Mouse (Mus musculus) left cerebral cortex, postnatal 14 days (tissue): ENCODE measurements around the gene Usp39. TPM values are rescaled to one million over a fixed set of nuclear protein-coding genes. Genes with fewer than 3 reads are reported as not detected.

Experiments used
- DNase-seq, 2 experiments: peaks; one replicate each; pipeline ENCODE4 v3.0.0; 2021 to 2022; ENCODE audit warnings: low spot score in 2 of 2, mixed read lengths in 1 of 2
- intact Hi-C: fragments of 180-260 bp; cut with DNase I; formaldehyde crosslinking; loops from one replicate; pipeline ENCODE4 v1.15.1; 2025
- total RNA-seq, 2 experiments: library from RNA; stranded (reverse); gene quantifications; 2 replicates each; pipeline ENCODE4 v1.2.3; 2021

Gene Usp39
- total RNA-seq, 2 experiments from 2014 or later, result 34.3 to 34.9 TPM

DNA sequence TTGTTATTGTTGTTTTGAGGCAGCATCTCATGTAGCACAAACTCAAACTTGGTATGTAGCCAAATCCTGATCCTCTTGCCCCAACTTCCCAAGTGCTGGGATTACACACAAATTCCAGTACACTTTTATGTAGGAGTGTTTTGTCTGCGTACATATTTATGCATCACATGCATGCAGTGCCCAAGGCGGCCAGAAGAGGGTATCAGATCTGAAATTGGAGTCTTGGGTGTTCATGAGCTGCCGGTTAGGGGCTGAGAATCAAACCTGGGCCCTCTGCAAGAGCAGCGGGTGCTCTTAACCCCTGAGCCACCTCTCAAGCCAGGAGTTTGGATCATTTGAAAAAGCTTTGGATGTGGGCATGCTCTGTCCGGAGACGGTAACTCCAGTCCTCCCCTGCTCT lies 68.8 kb downstream of the Usp39 start:
- intact Hi-C loops, result no loop called here
- DNase-seq, result no peak

DNA sequence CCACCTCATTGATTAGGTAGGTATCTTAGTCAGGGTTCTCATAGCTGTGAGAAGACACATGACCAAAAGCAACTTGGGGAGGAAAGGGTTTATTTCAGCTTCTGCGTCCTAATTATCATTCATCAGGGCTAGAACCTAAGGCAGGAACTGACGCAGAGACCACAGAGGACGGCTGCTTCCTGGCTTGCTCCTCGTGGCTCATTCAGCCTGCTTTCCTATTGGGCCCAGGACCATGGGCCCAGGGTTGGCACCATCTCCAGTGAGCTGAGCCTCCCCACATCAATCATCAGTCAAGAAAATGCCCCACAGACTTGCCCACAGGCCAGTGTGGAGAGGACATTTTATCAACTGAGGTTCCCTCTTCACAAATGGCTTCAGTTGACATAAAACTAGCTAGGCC lies 69.5 kb downstream of the Usp39 start:
- no peak for DNase-seq
- intact Hi-C loops, result no loop called here

DNA sequence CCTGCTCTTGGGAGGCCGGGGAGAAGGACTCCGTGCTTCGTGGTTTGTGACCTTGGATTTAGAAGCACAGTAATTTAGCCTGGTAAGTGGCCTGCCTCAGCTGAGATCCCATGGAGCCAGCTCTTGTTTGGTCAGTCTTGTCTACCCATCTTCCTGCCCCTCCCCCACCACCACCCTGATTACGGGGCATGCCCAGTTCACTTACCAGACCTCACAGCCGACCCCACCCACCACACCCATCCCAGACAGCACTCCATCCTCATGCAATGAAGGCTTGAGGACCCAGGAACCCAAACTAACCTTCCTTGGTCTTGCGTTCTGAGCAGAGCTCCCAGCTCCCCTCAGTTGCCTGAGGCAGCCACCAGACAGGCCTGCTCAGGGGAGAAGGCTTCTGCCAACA lies 71.8 kb downstream of the Usp39 start:
- intact Hi-C loops, result no loop called here
- DNase-seq, result no peak

DNA sequence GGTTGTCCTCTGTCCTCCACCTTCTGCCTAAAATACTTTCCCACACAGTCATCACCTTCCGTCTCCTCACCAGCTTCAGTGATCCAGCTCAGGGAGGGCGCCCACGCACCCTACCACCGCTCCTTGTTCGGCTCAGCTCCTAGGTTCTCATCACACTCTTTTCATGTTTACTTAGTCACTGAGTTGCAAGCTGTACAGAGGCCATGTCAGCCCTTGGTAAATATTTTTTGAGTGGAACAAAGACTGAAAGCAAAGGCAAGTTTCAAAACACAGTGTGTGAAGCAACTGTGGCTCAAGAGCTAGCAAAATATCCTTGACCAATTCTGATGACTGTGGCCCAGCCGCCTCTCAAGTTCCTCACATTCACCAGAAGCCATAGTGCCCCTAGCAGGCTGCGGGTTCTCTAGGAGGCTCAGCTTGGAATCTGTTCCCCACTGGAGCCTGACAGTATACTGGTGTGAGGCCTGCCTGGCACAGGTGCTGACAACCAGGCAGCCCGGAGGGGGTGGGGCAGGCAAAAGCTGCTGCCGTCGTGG lies 72.8 kb downstream of the Usp39 start:
- intact Hi-C loops, result no loop called here
- DNase-seq, result no peak

DNA sequence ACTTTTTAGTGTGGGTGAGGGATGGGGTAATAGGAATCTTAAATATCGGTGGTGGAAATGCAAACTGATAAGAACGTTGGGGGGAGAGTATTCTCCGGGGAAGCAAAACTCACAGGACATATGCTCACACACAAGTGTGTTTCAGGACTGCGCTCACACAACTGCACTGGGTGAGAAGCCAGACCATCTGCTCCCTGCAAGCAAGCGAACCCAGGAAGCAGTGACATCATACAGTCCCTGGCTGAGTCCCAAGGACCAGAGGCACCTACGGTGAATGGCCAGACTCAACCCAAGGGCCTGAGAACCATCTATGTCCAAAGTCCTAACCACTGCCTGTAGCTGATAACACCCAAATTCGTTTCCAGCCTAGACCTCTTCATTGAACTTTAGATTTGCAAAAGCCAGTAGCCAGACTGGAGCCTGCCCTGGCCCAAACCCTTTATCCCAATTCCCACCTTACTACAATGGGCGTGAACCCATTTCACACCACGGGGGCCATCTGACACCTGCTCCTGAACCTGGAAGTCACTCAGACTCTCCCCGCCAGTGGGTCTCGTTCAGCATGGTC lies 73.9 kb downstream of the Usp39 start:
- peak; percentile 48 to 49 for DNase-seq
- intact Hi-C loops, result no loop called here

DNA sequence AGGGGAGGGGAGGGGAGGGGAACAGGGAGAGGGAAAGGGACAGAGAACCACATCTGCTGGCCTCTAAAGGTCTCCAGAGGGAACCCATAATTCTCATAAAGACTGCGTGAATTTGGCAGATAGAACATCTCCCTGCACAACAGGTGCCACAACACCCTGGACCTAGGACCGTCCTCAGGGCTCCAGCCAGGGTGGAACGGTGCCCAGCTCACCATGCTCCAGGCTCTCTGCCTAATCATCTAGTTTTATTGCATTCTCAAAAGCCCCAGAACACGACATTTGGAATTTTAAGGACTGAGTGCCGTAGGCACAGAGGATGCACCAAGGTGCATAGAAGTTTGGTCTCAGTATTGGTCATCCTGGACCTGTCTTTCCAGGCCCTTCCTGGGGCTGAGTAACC lies 74.7 kb downstream of the Usp39 start:
- DNase-seq, result no peak
- intact Hi-C loops, result no loop called here

Other genes starting within 250 kb of the Usp39 start
- gene St3gal5, start 247.6 kb downstream of the Usp39 start, total RNA-seq, result 100 to 1,000 TPM; 136 to 139 TPM
- 1 to 10 TPM; 1.2 to 1.3 TPM for gene Atoh8, start 109.6 kb downstream of the Usp39 start, total RNA-seq
- gene Sftpb, start 40.6 kb downstream of the Usp39 start, total RNA-seq, result not detected
- 10 to 100 TPM; 13.2 to 15.4 TPM for gene 0610030E20Rik, start 2.1 kb upstream of the Usp39 start, total RNA-seq
- 10 to 100 TPM; 10.4 to 11.8 TPM for gene Tmem150a, start 10.3 kb upstream of the Usp39 start, total RNA-seq
- gene Rnf181, start 21.8 kb upstream of the Usp39 start, total RNA-seq, result 10 to 100 TPM; 70.4 to 73.7 TPM
- 1 to 10 TPM; 4.2 to 7.1 TPM for gene Vamp5, start 35.3 kb upstream of the Usp39 start, total RNA-seq
- 10 to 100 TPM in 1 of 2 experiments, 1 to 10 TPM in 1; 9.6 to 11.0 TPM for gene Vamp8, start 45.5 kb upstream of the Usp39 start, total RNA-seq
- gene Ggcx, start 69.1 kb upstream of the Usp39 start, total RNA-seq, result 10 to 100 TPM; 22.3 to 23.1 TPM
- gene Mat2a, start 94.4 kb upstream of the Usp39 start, total RNA-seq, result 100 to 1,000 TPM; 170 to 173 TPM
- gene Sh2d6, start 176.5 kb upstream of the Usp39 start, total RNA-seq, result under 1 TPM; 0.70 to 0.92 TPM
- gene Capg, start 199.2 kb upstream of the Usp39 start, total RNA-seq, result 1 to 10 TPM; 3.3 to 3.6 TPM